Mouse (Mus musculus) ovary, postnatal 36 days (tissue): Measurements from ENCODE around the gene Galnt4.

Experiments
- DNase-seq: peaks from one replicate; pipeline ENCODE4 v3.0.0; 2022; ENCODE audit warnings: low spot score, mixed read lengths

Gene Galnt4

DNA sequence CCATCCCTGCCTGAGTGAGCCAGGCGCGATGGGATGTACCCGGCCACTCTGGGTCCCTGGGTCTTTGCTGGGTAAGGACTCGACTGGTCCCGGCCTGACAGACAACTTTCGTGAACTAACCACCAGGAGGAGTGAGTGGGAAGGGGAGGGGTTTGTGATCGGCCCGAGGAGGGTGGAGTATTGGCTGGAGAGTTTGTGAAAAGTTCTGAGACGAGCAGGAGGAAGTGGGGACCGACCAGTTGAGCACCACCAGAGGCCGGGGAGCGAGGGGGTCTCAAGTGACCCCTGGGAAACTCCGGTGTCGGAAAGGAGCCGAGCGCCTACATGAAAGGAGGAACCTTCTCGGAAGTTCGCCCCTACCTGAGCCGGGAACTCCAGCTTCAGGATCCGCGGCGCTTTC lies at the start of gene Galnt4:
Galnt4 (plus strand) TSS at position 196 of the 400 bp plus-strand sequence.
- DNase-seq: peak; percentile 78

DNA sequence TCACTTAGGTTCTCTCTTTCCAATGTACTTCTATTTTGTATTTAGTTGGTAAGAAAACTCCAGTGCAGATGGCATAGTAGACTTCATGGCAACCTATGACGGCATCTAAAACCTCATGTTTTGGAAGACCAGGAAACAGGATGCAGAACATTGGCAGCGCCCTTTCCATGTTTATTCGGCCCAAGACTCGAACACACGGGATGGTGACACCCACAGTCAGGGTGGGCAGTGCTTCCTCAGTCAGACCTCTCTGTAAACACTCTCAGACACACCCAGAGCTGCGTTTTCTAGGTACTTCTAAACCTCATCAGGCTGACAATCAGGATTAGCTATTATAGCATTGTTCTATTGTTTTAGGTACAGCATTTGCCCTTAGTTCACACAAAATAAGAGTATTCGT lies 47.4 kb upstream of the Galnt4 start:
- no peak for DNase-seq

DNA sequence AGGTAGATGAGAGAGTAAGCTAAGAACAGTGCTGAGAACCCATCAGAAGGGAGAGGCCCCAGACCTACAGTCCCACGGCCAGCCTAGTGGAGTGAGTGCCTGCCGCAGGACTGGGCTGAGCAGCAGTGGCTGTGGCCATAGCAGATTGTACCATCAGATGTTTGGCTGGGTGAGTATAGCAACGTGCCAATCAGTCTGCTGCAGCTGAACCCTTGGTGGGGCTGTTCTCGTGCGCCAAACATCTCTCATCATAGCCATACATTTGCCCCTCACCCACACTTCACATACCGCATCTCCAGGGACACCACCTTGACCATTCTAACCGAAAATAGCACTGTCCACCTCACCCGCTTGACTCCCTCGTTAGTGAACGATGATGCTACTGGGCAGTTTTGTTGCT lies 46.5 kb upstream of the Galnt4 start:
- no peak for DNase-seq

DNA sequence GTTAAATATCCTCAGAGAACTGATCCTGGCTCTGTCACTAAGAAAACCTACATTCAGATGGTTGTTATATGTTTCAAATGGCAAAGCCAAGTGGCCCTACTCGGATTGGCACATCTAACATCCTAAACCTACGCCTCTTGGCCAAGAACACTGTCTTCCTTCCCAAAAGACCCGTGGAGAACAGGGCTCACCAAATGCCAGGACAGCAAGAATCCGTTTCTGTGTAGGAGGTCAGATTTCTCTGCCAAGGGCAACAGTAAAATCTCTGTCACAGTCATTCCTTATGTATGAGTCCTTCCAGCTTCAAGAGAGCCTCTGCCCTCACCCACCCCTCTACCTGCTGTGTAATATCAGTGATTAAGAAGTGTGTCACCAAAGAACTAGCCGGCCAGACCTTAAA lies 45.4 kb upstream of the Galnt4 start:
- no peak for DNase-seq

DNA sequence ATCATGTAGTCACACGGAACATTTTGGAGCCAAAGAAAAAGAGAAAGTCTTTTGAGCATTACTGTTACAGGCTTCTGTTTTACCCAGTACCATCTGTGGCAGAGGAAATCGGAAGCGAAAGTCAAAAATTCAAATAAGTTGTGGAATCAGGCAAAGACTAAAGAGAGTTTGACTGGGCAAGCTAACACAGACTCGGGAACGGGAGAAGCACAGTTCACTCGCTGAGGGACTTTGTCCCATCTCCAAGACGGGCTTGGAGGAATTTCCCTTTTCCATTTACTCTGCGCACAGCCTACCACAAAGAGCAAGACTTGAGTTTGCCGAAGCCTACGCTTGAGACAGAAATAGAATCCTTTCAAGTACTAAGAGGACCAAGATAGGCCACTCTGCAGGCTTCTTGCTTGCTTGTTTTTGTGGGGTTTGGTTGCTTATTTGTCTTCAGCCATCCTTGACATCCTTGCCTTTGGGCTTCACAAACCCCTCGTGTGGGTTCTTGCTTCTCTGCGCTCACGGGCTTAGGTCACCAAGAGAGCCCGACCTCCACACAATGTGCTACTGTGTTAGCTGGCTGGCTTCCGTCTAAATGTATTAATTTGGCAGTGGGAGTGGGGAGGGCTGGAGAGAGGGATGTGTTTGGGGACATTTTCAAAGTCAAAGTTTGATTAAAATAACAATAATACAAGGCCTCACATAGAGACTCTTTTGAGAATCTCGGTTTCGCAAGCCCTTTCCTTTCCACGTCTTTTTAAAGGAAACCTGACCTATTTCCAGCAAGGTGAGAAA lies 31.7 kb upstream of the Galnt4 start:
- no peak for DNase-seq

DNA sequence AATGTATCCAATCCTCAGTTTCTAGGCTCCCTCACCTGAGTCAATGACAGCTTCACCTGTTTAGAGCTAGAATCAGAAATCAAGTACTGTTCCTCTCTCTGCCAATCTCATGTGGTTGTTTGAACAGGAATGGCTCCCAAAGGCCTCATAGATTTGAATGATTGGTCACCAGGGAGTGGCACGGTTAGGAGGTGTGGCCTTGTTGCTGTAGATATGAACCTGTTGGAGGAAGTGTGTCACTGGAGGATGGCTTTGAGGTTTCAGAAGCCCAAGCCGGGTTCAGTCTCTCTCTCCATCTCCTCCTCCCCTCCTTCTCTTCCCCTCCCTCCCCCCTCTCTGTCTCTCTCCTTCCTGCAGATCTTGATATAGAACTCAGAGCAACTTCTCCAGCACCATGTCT lies 29.3 kb upstream of the Galnt4 start:
- no peak for DNase-seq

DNA sequence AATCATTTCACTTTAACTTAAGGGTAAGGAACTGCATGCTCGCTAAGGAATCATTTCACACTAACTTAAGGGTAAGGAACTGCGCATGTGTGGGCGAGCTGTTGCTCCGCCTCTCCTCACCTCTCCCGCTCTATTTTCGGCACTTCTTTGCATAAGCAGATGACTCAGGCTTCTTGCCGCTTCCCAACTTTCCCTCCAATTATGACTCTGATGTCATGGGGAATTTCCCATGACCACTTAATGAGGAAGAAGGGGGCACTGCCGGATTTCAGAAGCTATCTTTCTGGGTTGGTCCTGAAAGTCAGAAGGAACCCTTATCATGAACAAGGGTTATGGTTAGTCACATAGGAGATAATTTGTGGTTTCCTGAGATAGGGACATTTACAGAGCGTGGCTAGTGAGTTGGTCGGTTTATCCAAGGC lies 26.4 kb upstream of the Galnt4 start:
- DNase-seq: no peak

DNA sequence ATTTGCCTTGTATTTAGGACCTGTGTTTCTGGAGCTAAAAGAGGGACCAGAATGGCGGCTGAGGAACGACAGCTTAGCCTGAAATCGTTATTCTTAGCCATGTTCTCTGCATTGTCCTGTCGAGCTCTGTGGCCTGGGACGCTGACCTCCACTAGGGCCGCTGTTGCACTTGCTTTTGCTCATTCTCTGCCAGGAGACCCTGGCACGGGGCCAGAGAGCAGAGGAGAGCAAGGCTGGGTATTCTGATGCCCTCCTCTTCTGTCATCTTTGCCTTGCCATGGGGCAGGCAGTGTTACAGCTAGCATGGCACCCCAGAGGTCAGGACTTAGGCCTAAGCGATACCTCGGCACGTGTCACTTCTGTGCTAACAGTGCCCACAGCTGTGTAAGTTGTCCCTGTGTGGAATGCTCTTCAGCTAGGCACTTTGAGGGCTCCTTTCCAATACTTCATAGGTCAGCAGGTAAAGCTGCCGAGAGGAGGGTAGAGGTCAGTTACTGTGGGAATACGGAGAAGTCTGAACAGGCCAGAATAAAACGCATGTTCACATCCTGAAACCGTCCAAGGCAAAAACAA lies 24.4 kb upstream of the Galnt4 start:
- peak; percentile 67 for DNase-seq

DNA sequence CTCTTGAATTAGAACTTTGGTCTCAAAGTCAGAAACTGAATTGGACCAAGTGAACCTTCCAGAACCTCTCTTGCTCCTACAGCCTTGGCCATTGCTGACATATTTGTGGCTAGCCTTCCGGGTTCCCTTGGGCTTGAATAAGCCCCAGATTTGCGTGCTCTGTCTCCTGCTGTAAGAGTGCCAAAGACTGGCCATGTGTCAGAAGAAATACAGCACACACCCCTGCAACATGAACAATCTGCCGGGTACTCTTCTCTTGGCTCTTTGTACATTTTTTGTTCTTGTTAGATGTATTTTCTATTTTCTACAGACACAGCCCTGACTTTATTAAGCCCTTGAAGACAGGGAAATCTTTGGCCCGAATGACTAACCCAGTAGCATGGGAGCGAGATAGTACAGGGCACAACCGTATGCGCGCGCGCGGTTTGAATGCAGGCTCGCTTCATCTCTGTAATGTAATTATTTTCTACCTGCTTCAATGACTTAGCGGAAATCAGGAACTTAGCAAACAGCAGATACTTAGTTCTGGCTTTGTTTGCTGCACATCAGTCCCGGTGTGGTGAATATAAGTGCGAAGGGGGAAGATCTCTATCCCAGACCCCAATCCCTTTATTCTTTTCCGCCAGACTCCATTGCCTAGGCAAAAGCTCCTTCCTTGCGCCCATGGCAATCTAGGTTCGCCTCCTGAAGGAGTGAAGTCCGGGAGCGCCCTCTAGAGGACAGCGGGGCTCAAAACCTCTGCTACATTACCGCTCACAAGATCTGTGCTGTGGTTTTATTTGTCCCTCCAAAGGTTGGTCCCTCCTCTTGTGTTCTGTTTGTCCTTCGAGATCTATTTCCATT lies 23.3 kb upstream of the Galnt4 start:
- DNase-seq: peak; percentile 84

DNA sequence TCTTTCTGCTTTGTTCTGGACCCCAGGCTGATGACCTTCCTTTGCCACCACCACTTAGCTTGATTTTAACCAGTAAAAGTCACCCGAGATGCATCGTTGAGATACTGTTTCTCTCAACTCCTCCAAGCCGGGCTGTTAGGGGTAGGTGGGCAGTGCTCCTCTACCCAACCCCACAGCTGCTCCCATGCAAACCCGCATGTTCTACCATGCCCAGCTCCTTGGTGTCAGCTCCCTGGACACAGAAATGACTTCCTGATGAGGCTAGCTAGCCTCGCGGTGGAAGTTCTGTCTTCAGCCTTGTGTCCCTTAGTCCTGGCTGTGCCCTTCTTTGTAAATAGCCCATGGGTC lies 22.7 kb upstream of the Galnt4 start:
- DNase-seq: no peak

DNA sequence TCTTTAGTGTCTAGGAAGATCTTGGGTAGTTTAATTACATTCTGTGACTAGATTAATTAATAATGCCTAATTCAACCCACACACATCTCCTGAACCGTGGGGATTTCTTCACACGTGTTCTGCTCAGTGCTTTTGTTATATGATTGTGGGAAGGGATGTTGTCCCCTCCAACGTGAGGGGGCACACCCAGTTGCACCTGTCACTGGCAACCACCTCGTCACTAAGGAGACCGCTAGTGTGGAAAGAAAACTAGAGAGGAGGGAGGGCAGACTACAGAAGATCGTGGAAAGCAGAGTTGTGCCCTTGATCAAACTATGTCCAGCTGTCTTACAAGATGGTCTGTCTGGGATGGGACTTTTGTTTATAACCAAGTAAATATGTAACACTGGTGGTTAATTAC lies 21.9 kb upstream of the Galnt4 start:
- no peak for DNase-seq

DNA sequence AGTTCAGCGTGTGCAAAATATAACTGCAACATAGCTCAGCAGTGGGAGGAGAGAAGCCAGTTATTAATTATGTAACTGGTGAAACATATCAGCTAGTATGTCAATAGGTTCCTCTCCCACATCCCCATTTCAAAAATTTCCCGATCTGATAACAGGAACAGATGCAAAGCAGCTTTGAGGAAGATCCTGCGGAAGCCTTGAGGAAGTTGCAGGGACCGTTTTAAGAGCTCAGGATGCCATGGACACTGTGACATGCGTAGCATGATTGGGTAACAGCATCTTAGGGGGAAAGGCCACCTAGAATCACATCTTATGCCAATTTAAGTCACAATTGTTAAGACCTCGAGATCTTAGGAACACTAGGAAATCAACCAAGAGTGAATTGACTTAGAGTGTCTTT lies 18.1 kb upstream of the Galnt4 start:
- no peak for DNase-seq

DNA sequence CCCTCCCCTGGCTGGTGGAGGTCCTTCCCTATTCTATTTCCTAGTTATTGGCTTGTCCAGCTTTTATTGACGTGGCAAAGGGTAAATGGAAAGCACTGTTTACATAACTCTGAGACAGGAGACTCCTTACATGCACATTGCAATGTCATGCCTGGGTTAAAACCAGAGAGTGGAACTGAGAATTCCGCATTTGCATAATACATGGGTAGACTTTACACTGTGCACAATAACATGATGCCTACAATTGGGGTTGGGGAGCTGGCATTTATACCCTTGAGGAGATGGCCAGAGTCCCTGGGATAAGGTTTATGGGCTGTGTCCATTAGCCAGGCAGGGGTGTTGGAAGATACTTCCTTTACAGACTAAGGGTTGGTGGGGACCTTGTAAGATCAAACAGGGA lies 14.6 kb upstream of the Galnt4 start:
- no peak for DNase-seq

DNA sequence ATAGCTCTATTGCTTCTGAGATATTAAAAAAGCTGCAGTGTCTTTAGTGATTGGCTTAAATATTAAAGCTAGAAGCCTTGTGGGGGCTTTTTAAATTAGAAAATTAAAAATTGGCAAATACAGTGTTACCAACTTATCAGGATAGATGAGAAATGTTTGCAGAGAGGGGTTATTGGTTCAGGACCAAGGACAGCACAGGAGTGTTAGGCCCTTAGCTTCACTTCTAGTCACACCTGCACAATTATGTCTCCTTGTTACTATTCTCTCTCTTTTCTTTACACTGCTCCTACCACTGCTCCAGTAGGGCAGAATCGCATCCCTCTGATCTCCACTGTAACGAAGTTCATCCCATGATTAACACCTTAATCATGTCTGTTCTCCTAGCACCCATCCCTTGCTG lies 12.8 kb upstream of the Galnt4 start:
- DNase-seq: no peak

DNA sequence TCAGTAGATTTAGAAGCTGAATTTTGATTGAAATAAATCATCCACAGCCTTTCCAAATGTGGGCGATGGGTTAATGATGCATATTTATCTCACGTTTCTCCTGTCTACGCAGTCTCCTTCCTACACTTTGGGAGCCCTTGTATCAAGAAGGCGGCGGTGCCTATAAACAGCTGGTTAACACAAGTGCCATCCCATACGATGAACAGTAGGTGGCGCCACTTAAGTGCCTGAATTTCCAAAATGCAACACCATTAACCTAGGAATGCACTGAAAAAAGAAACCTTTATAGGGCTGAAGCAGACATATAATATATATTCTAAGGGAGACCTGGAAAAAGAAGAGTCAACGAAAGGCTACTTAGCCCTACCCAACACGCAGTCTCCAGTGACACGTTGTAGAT lies 10.6 kb upstream of the Galnt4 start:
- DNase-seq: no peak

DNA sequence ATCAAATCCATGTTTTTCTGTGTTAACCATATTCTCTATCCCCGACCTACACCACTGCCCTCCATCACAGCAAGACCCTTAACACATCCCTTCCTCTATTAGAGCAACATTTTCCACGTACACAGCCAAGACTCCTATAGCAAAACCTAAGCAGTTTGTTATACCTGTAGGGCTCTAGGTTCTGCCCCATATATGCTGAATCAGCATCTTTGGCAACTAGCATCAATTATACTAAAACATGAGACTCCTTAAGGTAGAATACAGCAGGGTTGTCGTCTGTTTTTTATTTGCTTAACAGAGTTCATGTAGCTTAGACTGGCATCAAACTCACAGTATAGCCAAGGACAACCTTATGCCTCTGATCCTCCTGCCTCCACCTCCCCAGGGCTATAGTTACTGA lies 2.4 kb upstream of the Galnt4 start:
- DNase-seq: no peak

DNA sequence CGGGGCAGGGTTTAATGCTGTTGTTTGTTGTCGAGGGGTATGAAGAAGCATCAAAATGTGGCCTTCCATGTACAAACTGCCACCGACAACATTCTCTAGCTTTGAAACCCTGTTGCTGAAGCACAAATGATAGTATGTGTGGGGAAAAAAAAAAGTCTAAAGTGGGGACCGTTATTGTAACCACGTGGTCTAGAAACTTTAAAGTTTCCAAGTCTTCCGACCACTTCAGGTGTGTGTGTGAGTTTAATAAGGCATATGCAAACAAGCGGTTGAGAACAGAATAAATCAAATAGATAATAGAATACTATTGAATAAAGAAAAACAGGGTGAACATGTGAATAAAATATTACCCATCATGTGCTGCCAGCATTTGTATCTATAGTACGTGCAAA lies 1.7 kb upstream of the Galnt4 start:
- no peak for DNase-seq

DNA sequence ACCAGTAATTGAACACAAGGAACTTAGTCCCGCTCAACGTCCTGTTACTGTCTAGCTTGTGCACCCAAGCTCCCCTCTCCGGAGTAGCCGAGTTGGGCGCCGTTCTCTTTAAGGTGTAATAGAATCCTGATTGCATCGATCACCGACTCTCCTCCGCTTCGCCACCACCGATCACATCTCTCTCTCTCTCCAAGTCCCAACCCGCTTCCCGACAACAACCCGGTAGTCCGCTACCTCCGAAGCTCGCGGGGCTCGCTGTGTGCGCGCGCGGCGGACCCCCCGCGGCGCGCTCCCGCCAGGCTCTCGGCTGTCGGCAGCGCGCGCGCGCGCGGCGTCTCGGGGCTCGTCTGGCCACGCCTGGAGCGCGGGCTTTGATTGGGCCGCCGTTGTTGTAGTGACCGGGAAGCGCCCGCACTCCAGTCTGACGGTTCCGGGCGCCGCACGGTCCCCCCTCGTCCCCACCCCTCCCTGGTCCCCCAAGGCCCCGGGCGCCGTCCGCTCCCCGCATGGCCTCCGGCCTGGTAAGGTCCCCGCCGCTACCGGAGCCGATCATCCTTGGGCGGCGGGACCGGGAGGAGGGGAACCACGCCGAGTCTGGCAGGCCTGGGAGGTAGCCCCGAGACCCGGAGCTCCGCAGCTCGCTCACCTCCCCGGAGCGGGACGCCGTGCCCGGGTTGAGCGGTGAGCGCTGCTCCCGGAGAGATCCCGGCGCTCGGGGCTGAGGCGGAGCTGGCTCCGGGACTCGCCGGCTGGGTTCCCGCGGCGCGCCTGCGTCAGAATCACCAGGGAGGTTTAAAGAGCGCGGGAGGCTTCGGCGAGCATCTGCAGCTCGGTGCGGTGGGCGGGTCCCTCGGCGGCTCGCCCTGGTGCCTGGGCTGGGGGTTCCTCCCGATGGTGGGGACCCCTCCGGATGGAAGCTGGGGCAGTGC lies 992 bp upstream of the Galnt4 start, which contains the start of gene Poc1b:
Poc1b (plus strand) TSS at position 334 of the 929 bp plus-strand sequence.
- peak; percentile 85 for DNase-seq

DNA sequence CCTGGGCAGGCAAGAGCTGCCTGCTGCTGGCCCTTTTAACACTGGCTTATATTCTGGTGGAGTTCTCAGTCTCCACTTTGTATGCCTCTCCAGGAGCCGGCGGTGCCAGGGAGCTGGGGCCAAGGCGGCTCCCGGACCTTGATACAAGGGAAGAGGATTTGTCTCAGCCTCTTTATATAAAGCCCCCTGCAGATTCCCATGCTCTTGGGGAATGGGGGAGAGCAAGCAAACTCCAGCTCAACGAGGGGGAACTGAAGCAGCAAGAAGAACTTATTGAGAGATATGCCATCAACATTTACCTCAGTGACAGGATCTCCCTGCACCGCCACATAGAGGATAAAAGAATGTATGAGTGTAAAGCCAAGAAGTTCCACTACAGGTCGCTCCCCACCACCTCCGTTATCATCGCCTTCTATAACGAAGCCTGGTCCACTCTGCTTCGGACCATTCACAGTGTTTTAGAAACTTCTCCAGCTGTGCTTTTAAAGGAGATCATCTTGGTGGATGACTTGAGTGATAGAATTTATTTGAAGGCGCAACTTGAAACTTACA lies 548 bp downstream of the Galnt4 start:
- DNase-seq: no peak

DNA sequence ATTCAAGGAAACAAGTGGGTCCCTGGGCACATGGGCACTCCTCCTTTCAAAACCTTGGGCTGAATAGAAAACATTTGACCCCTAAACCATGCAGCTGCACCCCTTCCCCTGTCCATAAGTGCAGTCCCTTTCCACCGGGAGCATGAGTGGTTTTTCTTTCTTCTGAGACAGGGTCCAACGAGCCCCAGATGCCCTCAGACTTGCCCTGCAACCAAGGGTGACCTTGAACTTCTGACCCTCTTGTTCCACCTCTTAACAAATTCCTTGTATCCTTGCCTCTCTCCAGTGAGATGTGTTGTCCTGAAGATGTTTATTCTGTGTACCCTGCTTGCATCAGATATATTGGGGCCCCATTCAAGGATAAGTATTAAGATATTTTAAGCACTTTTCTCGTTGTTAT lies 5.6 kb downstream of the Galnt4 start:
- no peak for DNase-seq

DNA sequence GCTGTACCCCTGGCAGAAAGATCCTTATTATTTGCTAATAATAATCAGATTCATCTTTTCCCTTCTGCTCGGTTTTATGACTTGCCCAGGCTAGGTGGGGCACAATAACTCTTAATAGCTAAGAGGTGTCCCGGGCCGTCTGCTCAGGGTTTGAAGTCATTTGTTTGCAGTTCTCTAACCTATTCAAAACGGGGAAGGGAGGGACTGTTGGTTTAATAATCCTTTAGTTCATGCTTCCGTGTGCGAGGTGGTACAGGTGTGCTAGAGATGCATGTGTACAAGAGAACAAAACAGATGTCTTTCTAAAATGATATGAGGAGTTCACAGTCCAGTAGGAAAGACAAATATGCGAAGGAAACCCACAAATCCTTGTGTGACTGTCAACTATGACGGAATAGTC lies 6.3 kb downstream of the Galnt4 start:
- DNase-seq: no peak
